Mouse (Mus musculus) large intestine, adult 2 months (tissue): ENCODE measurements around the gene Wdr17. TPM values are rescaled to one million over a fixed set of nuclear protein-coding genes. Genes with fewer than 3 reads are reported as not detected.

Experiments
- DNase-seq: peaks from one replicate; pipeline ENCODE4 v3.0.0-alpha.2; 2012; ENCODE audit warnings: low read depth, low spot score
- WGBS: fragments of 180-500 bp; shearing (Covaris S2); methylation state at CpG from one replicate; pipeline ENCODE4 v1.1.7; 2018; 5-methylcytosine and 5-hydroxymethylcytosine counted together
- polyA plus RNA-seq: library from polyadenylated mRNA; depleted of rRNA; stranded (reverse); fragments of >200 nt; gene quantifications from 2 replicates; pipeline ENCODE4 v1.2.3, GENCODE M21; 2012; rRNA removed

The Wdr17 gene
- polyA plus RNA-seq, 1 experiment = not detected

GRCm38 (mm10) chr8:54610238-54610637 lies 276.7 kb downstream of the Wdr17 start:
- WGBS = 58% methylated on average over 4 of the region's 4 CpGs
- DNase-seq = no peak

- 57% methylated on average over 2 of the region's 2 CpGs for WGBS
- DNase-seq = no peak
Measured at GRCm38 (mm10) chr8:54609336-54609735, 277.6 kb downstream of the Wdr17 start.

GRCm38 (mm10) chr8:54603440-54603839 lies 283.5 kb downstream of the Wdr17 start:
- DNase-seq = no peak
- 71% methylated on average over 4 of the region's 4 CpGs for WGBS

- WGBS = 16% methylated on average over 21 of the region's 21 CpGs
Measured at GRCm38 (mm10) chr8:54600671-54601251, 286.2 kb downstream of the Wdr17 start, which contains the start of gene Spata4. TSS of gene Spata4 (plus strand) at chr8:54600781.

GRCm38 (mm10) chr8:54597386-54597785 lies 289.6 kb downstream of the Wdr17 start:
- WGBS = 88% methylated on average over 2 of the region's 2 CpGs
- DNase-seq = no peak

More at GRCm38 (mm10) chr8:54600671-54601251, 286.2 kb downstream of the Wdr17 start, which contains the start of gene Spata4:
- no peak for DNase-seq

- 75% methylated on average over 2 of the region's 2 CpGs for WGBS
- no peak for DNase-seq
Measured at GRCm38 (mm10) chr8:54596940-54597339, 290.0 kb downstream of the Wdr17 start.

- 74% methylated on average over 2 of the region's 2 CpGs for WGBS
- no peak for DNase-seq
Measured at GRCm38 (mm10) chr8:54596051-54596450, 290.9 kb downstream of the Wdr17 start.

- no peak for DNase-seq
- WGBS = 87% methylated on average over 5 of the region's 5 CpGs
Measured at GRCm38 (mm10) chr8:54594634-54595033, 292.4 kb downstream of the Wdr17 start.

GRCm38 (mm10) chr8:54582886-54583285 lies 304.1 kb downstream of the Wdr17 start:
- DNase-seq = no peak
- 35% methylated on average over 1 of the region's 1 CpGs for WGBS

- no peak for DNase-seq
- WGBS = 79% methylated on average over 3 of the region's 3 CpGs
Measured at GRCm38 (mm10) chr8:54581436-54581835, 305.5 kb downstream of the Wdr17 start.

Other genes with a start within 250 kb of the Wdr17 start
- gene Gpm6a, start 67.7 kb upstream of the Wdr17 start, polyA plus RNA-seq = 0.93 and 1.2 TPM in 2 replicates